Mouse (Mus musculus) T-helper 1 cell (primary cell): Measurements from ENCODE around the gene Olfr424.

Experiments
- in situ Hi-C: fragments of 300-600 bp; cut with MboI, MseI; formaldehyde crosslinking; loops from one replicate; pipeline ENCODE4 v1.15.1; 2025; ENCODE audit warnings: high pct_unique_total_duplicates

Gene Olfr424

GRCm38 (mm10) chr1:174131217-174131616 is at the start of gene Olfr424:
Olfr424 (plus strand) TSS chr1:174131517.
- in situ Hi-C loops: no loop called here

DNA sequence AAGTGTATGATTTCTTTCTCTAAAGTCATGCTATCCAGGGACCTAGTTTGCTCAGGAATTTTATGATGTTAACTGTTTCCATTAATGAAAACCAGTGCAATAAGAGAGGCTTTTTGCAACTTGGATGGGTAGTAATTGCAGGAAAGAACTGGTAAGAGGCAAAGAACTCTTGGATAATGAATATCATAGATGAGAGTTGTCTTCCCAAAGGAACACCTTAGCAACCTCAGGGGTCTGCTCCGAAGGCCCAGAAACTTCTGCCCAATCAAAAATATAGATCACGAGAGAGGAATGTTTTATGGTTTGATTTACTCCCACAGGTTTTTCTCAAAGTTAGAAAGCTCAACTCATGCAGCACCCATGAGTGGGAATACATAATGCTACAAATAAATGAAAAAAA is 47.3 kb upstream of the Olfr424 start, which contains the start of gene Olfr429:
Gene Olfr429 (plus strand): TSS at position 301 of the 400 bp plus-strand sequence.
- in situ Hi-C loops: no loop called here

- in situ Hi-C loops: no loop called here
Observed at GRCm38 (mm10) chr1:174096591-174096990, 34.7 kb upstream of the Olfr424 start, which contains the start of gene Olfr427. Olfr427 (plus strand) TSS chr1:174096891.

GRCm38 (mm10) chr1:174103735-174104134 is 27.6 kb upstream of the Olfr424 start:
- in situ Hi-C loops: no loop called here

DNA sequence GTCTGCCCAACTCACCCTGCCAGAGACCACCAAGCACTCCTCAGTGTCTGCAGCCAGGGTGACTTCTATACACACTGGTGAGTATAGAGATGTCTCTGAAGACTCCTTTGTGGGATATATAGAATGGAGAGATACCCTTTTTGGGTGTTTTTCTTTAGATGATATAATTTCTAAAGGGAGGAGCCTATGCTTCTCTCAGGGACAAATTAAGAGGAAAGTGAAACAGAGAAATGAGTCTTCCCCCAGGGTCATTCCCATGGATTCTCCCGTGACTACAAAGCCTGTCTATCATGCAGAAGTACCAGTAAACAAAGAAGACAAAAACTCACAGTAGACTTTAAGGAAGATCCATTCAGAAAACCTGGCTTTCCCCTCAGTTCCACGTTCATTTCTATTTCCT is 10.3 kb upstream of the Olfr424 start, which contains the start of gene Olfr231:
Gene Olfr231 (minus strand): TSS at position 101 of the 400 bp plus-strand sequence.
- in situ Hi-C loops: no loop called here

- in situ Hi-C loops: no loop called here
Observed at GRCm38 (mm10) chr1:174131999-174132398, 682 bp downstream of the Olfr424 start.

GRCm38 (mm10) chr1:174141384-174141783 is 10.1 kb downstream of the Olfr424 start:
- in situ Hi-C loops: no loop called here

DNA sequence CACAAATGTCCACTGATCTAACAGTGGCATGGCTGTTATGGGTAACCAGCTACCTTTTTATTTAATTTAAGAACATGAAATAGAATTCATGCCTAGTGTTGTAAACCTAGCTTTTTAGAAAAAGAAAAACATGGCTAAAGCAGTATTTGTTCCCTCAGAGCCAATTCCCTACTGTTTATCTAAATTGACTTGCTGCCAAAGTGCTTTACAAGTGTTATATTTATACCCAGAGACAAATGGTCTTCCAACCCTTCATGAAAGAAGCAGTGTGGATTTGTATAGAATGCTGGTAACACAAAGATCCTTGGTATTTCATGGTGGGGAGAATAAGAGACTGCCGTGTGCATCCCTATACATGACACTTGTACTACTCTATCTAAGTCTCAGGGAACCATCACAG is 15.4 kb downstream of the Olfr424 start:
- in situ Hi-C loops: no loop called here

- in situ Hi-C loops: no loop called here
Observed at GRCm38 (mm10) chr1:174149289-174149688, 18.0 kb downstream of the Olfr424 start.

- in situ Hi-C loops: no loop called here
Observed at GRCm38 (mm10) chr1:174155333-174155732, 24.0 kb downstream of the Olfr424 start, which contains the start of gene Olfr420. Olfr420 (plus strand) TSS chr1:174155633.

DNA sequence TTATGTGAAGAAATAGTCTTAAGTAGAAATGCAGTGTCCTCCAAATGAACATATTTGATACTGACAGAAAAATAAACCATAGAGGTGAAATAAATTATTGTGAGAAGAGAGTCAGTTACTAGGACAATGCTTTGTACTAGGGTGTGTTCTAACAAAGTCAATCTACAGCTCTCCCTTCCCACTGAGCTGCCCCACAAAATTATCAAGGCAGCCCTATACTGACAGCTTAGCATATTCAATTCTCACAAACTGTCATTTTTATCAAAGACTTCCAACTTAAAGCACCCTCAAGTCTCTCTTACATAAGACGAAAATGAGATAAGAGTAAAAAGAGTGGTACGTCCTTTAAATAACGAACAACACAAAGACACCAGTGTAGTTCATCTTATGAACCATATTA is 26.3 kb downstream of the Olfr424 start:
- in situ Hi-C loops: no loop called here

DNA sequence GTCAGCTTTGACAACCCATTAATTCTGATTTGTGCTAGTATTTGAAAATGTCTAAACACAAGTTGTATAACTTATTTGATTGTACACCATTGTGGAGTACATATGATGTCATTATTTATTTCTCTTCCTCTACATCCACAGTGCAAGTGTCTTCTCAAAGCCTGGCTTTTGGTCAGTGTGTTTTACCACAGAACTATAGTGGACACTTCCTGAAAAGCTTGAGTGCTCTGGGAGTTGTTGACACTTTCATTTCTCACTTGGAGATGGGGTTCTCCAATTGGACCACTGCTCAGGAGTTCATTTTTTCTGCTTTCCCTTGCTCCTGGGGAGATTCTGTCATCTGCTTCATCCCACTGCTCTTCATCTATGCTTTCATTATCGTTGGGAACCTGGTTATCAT is 27.2 kb downstream of the Olfr424 start:
- in situ Hi-C loops: no loop called here

- in situ Hi-C loops: no loop called here
Observed at GRCm38 (mm10) chr1:174159095-174159494, 27.8 kb downstream of the Olfr424 start.

GRCm38 (mm10) chr1:174169024-174169423 is 37.7 kb downstream of the Olfr424 start:
- in situ Hi-C loops: no loop called here

DNA sequence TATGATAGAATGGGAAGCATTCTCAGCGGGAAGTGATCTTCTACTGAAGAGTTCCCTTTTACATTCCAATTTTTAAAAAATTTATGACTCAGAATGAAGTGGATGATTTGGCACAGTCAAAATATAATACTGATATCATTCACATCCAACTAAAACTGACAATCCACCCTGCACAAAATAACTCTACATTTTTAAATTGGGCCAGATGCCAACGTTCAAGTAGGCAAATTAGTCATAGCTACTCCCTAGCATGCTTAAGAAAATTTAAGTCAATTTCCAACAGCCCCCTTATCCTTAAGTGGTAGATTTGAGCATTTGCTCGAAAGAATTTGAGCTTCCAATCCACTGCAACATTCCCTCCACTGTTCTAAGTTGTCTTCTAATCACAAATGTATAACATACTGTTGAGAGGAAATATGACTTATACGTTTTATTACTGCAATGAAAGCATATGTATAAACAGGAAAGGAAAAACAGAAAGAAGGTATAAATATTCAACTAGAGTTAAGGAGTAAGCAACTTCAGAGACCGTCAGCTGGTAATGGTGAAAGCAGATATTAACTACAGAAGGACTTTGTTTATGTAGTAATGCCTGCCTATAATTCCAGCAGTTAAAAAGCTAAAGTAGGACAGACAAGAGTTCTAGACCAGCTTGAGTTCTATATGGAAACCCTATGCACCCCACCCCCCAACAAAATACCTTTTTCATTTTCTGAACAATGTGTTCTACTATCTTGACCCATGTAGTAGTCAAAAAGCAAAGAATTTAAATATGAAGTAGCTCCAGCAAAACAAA is 39.6 kb downstream of the Olfr424 start:
- in situ Hi-C loops: no loop called here

DNA sequence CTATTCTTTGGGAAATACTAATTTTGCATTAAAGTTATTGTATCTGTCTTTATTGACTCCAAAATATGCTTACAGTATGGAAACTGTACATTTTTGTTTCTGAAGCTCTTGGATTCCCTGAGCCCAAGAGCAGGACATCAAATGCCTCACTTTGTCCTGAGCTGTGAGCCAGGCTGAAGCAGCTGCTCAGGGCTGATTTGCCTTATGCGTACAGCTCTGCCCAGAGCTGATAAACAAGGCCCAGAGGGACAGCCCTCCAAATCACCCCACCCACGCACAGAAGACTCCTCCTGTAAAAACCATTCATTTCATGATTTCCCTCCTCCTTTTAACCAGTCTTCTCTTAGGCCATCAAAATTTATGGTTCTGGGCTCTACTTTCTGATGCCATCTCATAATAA is 40.2 kb downstream of the Olfr424 start:
- in situ Hi-C loops: no loop called here

DNA sequence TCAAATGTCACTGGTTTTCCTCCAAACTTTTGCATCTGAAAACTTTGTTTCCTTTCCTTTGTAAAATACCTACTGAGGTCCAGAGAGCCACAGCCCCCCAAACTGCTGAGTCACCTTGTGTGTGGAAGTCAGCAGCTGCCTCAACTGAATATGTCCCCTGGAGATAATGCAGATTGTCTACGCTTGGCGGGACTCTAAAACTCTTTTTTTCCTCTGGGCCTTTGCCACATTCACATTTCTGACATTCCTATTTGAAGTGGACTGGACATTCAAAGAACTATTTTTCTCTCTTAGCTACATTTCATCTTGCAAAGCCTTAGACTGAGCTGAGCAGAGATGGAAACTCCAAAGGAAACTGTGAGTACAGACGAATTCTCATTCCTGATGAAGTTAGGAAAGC is 41.3 kb downstream of the Olfr424 start, which contains the start of gene Spta1:
Gene Spta1 (plus strand): TSS at position 172 of the 400 bp plus-strand sequence.
- in situ Hi-C loops: no loop called here
